Mouse (Mus musculus) liver (tissue): ENCODE results near the gene Fig4.
A peak's percentile ranks its signal among the peaks of the same experiment; 100 is the strongest.

Experiments used
- DNase-seq: peaks from one replicate; pipeline ENCODE4 v3.0.0-alpha.2; 2020; ENCODE audit warnings: mixed read lengths

Fig4 gene

DNA sequence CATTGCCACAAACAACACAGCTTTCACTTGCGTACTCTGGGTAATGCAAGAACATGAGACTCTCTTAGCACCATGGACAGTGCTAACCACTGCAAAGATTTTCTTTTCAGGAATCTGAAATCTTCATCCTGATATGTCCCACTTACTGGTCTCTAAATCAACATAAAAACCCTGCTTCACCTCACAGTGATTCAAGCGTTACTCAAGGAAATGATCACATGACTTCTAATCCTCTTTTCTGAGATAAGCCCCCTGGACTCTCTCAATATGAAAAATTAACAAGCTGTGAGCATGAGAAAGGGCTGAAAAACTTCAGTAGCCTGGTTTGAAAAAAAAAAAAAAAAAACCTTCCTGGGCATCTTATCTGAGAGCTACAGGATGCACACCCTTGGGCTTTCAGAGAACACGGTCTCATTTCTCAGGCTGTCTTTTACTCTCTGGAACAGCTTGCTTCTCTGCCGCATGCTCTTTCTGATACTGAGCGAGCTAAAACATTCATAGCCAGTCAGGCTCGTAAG is 94.1 kb downstream of the Fig4 start:
- DNase-seq = peak; percentile 71

GRCm38 (mm10) chr10:41205647-41206046 is 97.4 kb downstream of the Fig4 start:
- peak; percentile 56 for DNase-seq

DNA sequence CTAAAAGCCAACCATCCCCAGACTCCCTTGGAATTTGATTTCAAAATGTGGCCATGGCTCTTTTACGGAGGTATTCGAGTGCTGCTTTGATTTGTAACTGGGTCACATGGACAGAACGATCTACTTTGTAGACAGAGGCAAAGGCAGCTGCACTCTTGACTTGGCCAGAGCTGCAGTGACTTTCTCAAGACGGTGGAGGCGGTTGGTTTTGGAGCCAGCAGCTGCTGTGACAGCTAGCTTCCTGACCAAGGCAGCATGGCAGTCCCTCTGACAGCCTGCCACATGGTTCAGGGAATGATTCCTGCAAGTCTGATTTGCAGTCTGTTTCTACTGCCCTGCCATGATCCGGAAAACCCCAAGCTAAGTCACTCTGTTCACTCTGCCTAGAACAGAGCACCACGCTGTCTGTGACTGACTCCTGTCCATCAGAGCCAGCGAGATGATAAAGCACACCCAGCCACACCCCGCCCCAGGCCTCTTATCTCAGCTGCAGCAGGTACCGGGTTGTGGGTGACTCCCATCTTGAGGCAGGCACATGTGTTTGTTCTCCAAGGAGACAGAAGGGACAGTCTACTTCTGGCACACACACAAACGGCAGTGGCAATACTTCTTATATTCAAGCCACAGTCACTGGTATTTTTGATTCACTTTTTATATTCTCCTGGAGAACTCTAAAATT is 98.3 kb downstream of the Fig4 start:
- peak; percentile 96 for DNase-seq

DNA sequence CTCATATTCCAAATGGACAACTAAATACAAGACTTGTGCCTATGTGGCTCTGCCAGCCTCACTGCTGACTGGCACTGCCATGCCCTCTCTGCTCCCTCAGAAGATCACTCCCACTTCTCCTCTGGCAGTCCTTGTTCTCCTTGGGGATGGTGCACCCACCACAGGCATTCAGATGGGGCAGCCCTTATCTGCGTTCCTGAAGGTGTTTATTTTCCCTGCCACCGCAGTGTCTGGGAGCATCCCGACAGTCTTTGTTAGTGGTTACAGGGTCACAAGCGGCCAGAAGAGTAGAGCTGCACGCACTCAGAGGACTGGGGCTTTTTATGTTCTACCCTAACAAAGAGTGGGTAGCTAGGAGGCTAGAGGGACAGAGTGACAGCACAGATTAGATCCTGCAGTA is 98.9 kb downstream of the Fig4 start:
- DNase-seq = peak; percentile 51

- DNase-seq = no peak
Observed at GRCm38 (mm10) chr10:41198719-41199118, 104.3 kb downstream of the Fig4 start.

DNA sequence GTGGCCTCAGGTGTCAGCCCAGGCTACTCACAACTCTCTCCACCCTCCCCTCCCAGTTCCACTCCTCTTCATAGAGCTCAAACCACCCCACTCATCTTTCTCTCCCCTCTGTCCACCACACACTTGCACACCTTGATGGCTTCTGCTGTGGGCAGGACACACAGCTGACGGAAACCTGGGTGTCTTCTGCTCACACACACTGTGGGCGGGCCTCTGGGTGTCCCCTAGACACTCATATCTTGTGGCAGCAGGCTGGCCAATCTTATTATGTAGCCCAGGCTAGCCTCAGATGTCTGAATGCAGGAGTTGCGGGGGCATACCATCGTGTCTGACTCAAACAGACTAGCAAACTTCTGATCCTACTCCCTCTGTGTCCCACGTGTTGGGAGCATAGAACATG is 105.3 kb downstream of the Fig4 start:
- peak; percentile 80 for DNase-seq

DNA sequence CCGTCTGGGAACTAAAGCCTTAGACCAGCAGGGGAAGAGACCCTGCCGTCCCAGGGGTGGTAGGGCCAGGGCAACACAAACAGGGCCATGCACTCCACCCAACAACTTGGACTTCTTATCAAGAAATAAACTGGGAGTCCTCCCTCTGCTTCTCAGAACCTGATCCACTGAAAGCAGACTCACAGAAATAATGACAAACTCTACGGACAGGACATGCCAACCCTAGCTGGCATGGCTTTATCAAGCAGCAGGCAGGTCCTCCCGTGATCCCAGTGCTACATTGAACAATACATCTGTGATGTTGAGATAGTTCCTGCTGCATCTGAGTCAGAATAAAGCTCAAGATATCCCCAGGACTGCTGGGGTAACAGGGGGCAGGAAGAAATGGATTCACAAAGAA is 106.8 kb downstream of the Fig4 start:
- peak; percentile 69 for DNase-seq

GRCm38 (mm10) chr10:41189392-41189791 is 113.7 kb downstream of the Fig4 start:
- peak; percentile 86 for DNase-seq

DNA sequence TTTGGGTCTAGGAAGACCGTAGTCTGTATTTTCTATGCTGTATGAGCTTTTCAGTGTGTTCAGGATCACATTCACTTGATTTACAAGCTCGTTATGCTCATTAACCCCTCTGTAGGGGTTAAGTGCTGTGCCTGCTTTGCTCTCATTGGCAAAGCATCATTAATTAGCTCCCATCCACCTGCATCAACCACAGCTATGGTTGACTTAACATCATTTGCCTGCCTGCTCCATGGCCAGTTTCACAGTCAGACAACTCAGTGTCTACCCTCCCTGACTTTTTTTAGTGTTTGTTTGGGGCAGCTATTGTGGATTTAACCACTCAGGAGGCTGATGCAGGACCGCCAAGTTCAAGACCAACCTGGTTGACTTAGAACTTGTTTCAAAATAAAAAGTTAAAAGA is 119.1 kb downstream of the Fig4 start:
- DNase-seq = no peak

DNA sequence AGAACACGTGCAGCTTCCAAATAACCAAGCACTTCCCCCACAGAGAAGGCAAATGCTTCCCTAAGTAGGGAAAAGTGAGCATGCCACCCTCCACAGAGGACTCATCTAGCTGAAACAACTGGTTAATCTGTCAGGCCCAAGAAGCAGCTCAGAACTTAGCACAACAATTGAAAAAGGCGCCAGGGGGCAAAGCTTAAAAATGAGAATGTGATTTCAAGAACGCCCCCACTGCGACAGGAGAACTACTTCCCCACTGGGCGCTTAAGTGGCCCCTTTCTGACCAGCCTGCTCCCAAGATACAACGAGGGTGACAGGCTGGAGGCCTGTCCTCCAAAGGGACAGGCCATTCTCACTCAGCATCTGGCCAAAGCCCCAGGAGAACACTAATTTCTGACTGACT is 120.4 kb downstream of the Fig4 start:
- DNase-seq = no peak

DNA sequence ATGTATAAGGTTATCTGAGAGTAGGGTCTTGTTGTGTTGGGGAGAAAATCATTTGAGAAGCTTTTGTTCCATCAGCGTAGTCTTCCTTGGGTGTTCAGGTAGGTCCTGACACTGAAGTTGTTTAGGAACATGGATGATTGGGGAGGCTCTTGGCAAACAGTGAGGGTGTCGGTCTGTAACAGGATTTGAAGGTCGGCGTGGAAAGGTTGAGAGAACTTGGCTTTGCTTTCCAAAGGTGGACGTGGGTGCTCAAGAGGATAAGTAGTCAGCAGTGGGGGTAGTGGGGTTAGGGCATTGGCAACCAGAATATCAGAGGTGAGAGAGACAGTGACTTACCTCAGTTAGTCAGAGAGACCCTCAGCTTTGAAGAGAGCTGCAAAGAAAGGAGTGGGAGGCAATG is 136.9 kb downstream of the Fig4 start:
- no peak for DNase-seq

DNA sequence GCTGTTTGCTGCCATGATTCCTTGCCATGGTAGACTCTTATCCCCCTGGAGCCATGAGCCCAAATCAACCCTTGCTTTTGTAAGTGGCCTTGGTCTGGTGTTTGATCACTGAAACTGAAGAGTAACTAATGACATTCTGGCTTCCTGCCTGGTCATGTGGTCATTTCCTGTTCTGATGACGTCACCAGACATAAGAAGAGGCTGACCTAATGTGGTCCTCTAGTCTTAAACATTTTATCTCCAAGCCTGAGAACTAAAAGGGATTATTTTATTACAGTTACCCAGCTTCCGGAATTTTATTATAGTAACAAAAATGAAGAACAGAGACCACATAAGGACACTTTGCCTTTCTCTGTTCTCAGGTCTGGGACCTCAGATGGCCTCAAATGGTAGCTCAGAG is 140.0 kb downstream of the Fig4 start:
- no peak for DNase-seq

DNA sequence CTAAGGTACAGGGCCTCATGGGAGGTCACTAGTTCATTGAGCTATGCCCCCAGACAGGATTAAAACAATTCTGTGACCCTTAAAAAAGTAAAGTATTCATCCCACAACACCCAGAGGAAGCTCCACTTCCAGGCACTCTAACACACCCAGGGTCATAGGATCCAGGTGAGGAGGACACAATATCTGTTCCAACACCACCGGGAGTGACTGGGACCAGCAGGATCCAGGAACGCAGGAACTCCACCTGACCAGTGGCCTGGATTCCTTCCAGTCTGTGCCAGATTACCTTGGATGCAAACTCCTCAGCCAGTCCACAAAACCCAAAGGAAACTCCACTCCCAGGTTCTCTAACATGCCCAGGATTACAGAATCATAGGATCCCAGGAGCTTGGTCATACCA is 145.8 kb downstream of the Fig4 start:
- no peak for DNase-seq

DNA sequence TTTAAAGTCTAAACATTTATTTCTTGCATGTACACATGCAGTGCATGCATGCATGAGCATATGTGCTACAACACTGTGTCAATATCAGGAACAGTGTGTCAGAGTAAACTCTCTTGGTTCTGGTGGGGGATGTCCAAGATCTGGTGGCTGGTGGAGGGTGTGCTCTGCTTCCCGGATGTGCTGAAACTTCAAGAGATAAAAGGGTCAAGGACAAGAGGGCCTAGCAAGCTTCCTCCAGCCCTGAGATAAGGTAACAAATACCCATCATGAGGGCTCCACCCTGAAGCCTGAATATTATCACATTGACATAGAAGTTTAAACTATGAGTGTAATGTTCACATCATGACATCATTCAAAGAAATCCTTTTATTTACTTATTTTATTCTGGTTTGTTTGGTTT is 146.4 kb downstream of the Fig4 start:
- no peak for DNase-seq

DNA sequence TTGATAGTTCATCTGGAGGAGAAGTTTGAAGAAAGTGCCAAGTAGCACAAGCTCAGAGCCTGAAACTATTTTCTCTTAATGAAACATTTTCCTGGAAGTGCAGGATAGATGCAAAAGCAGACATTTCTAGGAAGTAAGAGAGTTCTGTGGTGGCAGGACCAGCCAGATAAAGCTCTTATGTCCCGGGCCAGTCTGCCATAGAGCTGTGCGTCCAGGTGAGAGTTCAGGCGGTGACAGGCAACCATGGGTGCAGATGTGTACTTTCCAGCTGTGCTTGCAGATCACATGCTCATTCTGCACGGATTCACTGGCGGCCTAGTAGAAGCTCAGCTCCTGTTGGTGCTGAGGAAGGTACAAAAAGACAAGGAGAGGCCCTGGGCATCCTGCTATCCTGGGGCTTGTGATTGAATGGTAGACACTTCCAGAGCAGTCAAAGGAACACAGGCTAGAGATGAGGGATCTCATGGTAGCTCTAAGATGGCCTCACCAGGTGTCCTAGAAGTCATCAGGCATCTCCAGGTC is 149.8 kb downstream of the Fig4 start:
- DNase-seq = peak; percentile 30

DNA sequence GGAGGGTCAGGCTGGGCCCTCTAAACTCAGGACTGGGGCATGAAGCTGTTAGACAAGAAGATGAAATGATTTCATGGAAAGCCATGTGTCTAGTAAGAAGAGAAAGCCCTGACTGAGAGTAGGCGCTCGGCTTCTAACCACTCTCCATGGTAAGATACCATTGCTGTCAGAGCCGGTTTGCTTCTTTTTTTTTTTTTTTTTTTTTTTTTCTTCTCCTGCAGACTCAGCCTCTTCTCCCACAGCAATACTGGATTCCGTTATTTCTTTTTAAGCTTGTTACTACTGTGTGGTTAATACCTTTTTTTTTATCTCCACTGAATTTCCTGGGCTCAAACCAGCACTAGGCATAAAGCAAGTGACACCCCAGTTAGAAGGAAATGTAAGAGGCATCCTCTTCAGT is 151.2 kb downstream of the Fig4 start:
- DNase-seq = no peak

DNA sequence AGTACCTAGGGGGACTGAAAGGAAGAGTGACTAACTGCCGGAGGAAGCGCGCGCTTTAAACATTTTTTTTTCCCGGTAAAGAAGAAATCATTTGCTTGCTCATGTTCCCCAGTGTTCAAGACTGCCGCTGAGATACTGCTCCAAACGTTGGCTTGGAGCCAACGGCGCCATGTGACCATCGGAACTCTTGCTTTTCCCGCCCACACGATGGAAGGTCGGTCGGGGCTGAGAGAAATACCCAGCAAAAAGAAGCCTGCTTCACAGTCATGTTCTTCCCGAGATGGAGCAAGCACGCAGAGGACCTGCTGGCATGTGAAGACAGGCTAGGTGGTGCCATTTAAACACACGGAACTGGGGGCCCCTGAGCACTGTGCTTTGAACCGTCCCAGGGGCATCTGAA is 151.6 kb downstream of the Fig4 start:
- peak; percentile 26 for DNase-seq

DNA sequence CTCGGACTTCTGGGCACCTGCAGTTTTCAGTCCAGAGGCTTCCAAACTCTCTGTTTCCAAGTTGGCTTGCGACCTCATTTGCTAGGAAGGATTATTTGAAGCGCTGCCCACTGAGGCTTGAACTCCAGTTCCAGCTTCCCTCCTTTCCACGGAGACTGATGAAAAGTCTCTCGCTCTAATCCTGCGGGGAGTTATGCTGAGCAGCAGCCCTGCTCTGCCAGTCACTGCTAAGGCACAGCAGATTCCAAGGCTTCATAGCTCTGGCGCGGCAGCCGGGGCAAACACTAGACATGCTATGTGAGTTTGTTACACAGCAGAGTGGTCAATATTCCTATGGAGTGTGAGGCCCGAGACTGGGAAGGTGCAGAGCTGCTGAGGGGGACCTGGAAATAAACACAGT is 152.0 kb downstream of the Fig4 start:
- no peak for DNase-seq

DNA sequence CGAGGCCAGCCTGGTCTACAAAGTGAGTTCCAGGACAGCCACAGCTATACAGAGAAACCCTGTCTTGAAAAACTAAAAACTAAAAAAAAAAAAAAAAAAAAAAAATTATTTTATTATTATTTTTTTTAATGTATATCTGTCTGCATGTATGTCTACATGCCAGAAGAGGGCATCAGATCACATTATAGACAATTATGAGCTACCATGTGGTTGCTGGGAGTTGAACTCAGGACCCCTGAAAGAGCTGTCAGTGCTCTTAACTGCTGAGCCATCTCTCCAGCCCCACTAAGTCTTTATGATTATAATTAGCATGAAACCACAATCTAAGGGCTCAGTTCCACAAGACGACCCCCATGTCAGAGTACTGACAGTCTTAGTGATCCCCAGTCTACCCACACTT is 152.6 kb downstream of the Fig4 start:
- no peak for DNase-seq

DNA sequence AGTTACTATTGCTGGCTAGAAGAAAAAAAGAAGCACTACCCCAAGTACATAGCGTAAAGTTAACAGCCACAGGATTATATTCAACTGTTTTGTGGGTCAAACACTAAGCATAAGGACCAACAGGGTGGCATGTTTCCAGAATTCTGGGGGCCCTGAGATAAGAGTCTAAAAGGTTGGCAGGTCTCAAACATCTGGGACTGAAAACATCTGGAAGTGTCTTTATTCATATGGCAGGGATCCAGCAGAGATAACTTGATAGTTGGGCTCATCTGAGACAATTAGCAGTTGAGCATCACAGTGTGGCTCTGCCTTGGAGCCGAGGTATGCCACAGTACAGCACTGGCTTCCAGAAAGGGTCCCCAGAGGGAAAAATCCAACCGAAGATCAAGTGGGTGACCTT is 153.8 kb downstream of the Fig4 start:
- DNase-seq = no peak

DNA sequence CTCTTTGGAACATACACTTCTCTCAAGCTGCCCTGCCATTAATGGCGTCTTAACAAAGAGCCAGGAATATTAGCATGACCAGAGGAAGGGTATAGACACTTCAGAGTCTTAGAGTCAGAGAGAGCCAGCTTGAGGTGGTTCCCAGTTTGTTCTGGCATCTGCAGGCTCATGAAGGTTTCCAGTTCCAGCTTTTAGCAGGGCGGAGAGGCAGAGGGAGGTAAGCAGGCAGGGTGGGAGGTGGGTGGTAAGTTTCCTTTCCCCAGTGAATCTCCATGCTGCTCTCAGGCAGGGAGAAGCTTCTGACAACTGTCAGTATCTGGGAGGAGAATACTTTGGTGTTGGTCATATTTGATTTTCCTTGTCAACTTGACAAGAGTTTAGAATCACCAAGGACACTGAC is 156.9 kb downstream of the Fig4 start:
- DNase-seq = no peak
